Mouse (Mus musculus) heart, adult 2 months (tissue): ENCODE measurements around the gene Palld.

Source experiments
- CTCF ChIP-seq: fragments of 200-600 bp; IDR thresholded peaks from 2 replicates; pipeline ENCODE4 v1.8.1; 2022; ENCODE audit warnings: antibody characterized with exemption, mild to moderate bottlenecking, moderate library complexity
- POLR2A ChIP-seq: fragments of 200-500 bp; IDR thresholded peaks from 2 replicates; pipeline ENCODE4 v1.6.1; 2011; ENCODE audit warnings: mild to moderate bottlenecking, low read depth, low read length, control low read depth; ENCODE audit not compliant: insufficient read depth

DNA sequence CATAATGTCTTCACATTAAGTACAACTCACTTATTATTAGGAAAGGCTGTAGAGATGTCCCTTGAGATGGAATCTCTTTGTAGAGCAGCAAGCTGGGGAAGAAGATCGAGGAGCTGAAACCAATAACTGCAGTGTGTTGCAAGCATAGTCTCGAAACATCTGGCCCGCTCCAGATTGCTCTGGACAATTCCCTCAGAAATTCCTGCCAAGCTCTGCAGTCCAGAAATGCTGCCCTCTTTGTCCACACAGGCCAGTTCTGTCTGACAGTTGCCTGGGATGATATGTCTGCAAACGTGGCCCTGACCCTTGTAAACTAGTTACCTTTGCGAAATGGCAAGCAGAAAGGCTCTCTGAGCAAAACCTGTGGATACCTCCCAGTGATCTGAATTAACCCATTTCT, 291.9 kb downstream of the Palld start:
- TF ChIP-seq CTCF (no peak), POLR2A (no peak)
